Mouse (Mus musculus) layer of hippocampus, postnatal 25 days (tissue): ENCODE data around the gene Msi2. TPM values are rescaled to one million over a fixed set of nuclear protein-coding genes. Genes with fewer than 3 reads are reported as not detected.

Experiments
- DNase-seq, 2 experiments: peaks; one replicate each; pipeline ENCODE4 v3.0.0; 2022; ENCODE audit warnings: mixed read lengths in 2 of 2, low spot score in 1 of 2; ENCODE audit errors: extremely low spot score in 1 of 2
- total RNA-seq, 2 experiments: library from RNA; stranded (reverse); gene quantifications; 2 replicates each; pipeline ENCODE4 v1.2.3; 2021

Msi2 gene
- total RNA-seq, 2 experiments from 2014 or later: 89.4 to 90.0 TPM

DNA sequence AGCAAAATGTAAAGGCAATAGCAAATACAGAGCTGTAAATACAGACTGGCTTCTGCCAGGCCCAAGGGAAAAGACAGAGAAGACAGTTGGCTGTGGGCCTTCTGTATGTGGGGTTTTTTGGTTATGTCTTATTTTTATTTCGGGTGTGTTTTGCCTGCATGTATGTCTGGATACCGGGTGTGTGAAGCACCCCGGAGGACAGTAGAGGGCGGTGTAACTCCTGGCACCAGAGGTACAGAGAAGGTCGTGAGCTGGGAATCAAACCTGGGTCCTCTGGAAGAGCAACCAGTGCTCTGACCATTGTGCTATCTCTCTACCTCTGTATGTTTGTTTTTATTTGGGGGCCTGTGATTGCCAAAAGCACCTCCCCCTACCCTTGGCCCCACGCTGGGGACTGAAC is 288.6 kb downstream of the Msi2 start:
- no peak for DNase-seq

DNA sequence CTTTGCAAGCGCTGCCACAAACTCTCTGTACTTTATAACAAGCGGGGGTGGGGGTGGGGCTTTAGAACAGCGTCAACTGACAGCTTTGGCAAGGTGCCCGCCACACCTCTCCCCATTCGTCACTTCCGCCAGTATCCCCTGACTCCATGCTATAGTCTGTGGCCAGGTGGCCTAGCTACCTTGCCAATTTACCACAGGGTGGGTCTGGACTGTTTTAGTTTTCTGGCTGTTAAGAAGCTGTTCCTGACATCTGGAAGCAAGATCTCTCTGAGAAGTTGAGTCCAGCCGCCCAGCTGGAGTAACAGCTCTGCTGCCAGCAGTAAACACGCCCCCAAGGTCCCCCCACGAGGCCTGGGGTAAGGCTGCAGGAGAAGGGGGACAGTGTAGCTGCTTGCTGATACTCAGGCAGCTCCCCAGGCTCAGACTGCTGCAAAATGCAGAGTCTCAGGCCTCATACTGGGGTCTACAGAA is 292.6 kb downstream of the Msi2 start:
- DNase-seq: no peak

DNA sequence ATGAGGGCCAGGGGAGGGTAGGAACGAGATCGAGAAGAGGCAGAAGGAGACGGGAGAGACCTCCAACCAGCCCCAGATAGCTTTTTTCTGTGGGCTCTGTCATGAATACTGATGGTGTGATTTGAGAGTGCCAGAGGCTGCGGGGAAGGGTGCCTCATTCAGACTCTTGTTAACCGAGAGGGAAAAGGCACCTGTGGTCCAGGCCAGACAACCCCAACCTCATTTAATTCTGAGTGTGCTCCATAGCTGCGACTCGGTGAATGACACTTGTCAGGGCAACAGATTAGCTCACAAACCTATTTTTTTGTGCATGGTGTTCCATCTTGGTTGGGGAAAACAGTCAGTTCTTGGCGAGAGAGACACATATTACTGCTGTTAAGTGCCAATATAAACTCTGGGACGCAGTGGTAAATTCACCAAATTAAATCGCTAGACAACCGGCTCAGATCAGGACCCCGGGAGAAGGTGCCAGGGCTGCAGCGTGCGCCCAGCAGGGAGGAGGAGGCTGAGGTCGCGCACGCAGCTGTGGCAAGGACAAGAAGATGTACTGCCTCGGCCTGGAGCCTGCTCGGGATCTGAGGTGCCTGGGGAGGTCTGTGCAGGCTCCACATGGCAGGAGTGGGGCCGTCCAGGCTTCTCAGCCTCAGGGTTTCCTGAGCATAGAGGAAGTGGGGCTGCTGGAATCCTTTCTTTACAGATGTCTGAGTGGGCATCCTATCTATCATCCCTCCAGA is 294.1 kb downstream of the Msi2 start:
- DNase-seq: no peak

DNA sequence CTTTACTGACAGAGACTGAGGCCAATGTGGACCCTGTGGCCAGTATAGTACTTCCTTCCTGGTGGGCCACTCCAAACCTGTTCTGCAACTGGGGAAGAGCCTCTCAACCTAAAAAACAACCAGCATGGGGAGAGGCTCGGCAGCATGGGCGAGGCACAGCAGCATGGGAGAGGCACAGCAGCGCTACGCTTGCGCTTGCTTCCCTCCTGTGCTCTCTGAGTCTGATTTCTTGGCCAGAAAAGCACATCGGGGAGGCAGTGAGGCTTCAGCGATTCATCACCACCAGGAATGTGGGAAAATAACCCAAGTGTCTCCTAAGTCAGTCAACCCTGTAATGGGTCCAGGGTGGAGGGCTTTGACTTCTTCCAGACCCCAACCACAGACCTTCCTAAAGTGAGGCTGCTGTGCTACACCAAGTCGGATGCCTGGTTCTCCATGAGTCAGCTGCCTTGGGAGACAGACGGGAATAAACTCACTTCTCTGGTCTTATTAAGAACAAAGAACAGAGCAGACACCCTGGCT is 297.2 kb downstream of the Msi2 start:
- DNase-seq: no peak

DNA sequence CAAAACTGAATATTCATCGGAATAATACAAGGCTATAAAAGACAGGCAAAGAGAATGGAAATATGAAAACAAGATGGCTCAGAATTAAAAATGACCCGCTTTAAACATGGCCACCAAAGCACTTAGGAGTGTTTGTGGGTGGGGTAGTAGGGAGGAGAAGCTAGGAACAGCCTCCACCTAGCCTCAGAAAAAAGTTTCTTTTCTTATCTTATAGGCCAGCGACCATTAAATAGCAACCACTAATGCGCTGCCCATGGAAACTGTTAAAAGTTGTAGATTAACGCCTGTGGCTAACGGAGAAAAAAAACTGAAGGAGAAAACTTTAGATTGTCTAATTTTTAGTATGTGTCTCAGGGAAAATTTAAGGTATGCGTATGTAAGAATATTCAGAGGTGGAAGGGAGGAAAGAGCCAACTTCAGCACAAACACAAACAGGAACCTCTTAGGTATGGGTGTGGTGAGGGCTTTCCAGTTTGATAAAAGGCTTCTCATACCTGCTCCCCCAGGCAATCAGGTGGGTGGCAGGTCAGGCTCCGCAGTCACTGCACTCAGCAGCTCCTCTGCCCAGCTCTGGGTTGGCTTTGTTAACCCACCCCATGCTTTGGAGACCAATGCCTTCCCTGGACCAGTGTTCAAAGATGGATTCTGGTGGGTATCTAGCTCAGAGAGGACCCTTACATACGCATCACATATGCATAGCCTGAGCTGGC is 298.5 kb downstream of the Msi2 start:
- DNase-seq: no peak

DNA sequence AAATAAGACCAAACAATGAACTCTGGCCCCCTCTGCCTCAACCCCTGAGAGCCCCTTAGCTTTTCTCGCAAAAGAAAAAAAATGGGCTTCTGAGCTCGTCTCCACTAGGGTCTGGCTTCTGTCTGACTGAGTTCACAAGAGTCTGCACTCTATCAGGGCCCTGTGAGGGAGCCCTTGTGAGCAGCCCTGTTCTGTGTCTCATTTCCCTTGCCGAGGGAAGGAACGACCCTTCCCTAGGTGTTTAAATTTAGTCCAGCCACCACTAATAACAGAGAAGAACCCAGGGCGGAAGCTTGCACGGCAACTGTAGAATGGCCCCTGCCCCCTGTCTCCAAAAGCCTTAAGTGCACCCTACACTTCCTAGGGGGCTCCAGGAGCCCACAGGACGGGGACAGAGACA is 299.2 kb downstream of the Msi2 start:
- no peak for DNase-seq

DNA sequence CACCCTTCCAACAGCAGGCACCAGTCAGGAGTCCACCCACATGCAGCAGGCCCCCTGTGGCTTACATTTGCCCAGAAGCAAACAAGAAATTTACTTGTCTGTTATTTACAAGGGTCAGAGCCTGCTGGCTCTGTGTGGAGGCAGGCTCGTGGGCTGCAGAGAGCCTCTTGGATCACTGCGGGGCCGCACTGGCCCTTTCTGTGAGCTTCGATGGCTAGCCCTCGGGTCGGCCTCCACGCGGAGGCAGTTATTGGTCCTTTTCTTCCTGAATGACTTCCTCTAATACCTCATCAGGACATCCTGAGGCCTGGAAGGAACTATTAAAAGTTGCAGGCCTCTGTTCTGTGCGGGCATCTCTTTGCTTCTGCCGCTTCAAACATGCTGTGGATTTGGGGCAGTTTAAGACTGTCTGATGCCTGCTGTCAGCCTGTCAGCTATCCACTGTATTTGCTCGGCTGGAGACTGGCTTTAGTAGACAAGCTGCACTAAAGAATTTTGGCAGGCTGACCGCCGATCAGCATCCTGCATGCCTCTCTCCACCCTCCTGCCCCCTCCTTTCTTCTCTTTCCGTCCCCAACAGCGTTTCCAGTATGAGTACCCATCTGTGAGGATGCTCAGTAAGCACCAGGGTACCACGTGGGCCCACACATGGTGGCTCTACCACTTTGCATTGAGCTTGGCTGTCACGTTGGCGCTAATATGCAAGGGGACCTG is 304.0 kb downstream of the Msi2 start:
- no peak for DNase-seq

DNA sequence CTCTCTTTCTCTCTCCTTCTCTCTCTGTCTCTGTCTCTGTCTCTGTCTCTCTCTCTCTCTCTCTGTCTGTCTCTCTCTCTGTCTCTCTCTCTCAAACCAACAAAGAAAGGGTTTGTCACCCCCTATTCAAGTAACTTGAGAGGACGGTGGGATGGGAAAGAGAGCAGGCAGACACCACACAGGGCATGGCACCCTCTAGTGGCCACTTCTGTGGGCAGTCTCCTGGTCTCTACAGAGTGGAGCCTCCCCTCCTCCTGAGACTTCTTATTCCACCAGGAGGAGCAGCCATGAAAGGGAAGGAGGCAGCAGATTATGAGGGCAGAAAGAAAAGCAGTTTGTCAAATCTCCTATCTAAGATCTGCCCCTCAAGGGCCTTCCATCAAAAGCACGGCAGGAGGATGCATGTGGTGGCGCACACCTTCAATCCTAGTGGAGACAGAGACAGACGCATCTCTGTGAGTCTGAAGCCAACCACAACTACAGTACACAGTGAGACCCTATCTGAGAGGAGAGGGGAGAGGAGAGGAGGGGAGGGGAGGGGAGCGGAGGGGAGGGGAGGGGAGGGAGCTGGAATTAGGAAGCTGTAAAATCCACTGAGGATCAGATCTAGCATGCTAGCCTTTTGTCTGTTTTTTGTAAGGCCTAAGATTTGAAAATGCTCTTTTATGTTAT is 305.8 kb downstream of the Msi2 start:
- DNase-seq: peak; percentile 36 to 70

DNA sequence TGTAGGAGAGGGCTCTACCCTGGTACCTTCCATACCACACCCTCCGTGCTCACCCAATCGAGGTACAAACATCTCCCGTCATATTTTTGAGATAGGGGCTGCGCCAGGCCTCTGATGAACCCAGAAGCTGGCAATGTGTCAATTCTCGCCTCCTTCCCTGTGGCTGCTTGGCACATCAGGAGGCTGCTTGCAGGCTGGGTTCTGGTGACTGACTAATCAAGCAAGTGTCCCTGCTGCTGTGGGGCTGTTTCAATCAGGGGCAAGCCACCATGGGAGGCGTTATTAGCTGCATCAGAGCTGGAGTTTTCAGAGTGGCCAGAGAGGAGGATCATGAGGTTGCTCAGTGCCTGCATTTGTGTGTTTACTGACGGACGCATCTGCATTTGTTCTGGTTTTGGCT is 310.0 kb downstream of the Msi2 start:
- no peak for DNase-seq

DNA sequence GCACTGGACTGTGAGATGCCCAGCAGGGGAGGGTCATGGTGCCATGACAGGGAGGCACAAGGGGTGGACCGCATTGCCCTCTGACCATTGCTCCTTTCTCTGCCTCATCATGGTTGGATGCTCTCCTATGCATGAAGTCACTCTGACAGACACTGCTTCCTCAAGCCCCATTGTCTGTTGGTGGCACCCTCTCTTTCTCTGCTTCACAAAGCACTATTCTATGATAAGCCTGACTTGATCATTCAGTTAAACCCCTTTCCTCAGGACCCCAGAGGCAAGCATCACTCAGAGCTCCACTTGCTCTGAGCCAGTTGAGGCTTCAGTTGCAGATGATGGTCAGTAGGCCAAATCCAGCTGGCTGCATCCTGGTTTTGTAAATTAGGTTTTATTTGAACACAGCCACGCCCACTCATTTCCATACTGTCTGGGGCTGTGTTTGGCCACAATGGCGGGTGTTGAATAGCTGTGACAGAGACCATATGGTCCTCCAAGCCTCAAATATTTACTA is 311.9 kb downstream of the Msi2 start:
- DNase-seq: no peak

DNA sequence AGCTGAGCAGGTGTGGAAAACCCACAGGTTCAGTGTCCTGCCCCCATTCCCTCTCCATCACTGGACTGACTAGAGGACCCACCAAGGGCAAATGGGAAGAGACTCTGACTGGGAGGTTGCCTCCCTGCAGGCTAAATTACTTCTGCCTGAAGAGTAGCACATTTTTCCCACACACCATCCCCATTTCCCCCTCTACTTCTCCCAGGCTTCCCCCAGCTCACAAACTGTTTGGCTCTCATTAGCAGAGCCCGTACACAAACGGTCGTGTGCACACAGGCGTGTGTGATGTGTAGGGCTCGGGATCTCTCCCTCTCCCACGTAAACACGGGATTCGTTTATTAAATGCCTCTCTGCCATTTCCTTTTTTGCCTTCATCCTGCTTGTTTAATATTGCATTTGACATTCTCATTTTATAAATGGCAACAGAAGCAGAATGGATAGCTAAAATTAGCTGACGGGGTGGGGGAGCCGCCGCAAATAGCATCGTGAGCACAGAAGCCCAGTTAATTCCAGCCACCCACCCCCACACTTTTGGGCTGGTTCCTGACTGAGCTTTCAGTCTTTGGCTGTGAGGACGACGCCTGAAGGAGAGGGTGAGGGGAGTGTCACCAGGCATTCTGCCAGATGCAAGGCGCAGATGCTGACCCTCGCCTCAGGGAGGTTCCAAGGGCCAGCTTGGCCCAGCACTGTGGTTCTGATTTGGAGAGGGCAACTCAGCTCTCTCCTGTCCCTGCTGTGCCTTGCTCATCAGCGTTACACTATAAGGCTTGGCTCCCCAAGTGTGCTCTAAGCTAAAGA is 313.3 kb downstream of the Msi2 start:
- DNase-seq: peak; percentile 29 to 42

DNA sequence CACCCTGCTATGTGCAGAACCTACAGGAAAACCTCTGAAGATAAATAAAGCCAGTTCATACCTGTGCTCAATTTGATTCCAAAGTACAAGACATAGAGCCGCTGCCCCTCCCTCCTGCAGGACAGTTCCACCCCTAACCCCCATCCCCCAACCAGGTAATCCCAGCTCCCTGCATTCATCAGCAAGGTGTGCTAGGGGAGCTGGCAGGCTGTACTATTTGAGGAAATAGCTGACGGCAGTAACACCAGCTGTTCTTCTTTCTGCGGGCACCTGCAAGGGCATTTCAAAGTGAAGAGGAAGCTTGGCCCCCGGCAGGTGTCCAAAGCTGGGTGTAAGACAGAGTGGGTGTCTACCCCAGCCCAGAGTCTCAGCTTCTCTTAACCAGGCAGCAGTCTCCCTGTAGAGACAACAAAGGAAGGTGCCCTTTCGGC is 314.1 kb downstream of the Msi2 start:
- no peak for DNase-seq

DNA sequence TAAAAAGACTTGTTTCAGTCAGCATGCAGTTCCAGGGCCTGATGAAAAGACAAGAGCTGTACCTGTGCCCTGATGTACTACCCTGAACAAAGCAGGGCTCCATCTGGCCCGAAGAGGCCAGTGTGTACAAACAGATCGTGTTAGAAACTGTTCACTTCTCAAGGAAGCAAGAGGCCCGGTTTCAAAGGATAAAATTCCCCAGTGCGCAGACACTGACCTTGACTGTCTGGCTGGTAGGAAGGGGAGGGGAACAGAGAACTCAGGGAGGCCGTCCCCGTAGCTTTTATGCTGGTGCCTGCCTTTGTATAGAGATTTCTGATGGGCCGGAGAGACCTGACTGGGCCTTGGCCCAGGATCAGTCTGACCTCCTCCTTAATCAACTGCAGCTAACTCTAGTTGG is 316.0 kb downstream of the Msi2 start:
- DNase-seq: no peak

DNA sequence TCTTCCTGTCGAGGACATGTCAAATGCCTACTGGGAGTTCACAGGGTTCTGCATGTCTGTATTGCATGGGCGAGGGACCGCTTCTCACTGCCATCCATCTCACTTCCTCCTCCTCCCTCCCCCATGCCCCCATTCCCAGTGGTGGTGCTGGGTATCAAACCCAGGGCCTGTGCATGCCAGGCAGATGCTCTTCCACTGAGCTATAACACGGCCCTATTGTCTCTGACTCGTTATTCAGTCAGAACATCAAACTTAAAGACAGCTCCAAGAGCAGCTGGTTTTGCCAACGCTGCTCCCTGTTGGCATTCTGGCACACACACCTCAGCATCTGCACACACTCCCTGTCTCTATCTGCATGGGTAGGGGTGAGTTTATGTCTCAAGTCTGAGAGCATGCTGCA is 317.0 kb downstream of the Msi2 start:
- DNase-seq: no peak

DNA sequence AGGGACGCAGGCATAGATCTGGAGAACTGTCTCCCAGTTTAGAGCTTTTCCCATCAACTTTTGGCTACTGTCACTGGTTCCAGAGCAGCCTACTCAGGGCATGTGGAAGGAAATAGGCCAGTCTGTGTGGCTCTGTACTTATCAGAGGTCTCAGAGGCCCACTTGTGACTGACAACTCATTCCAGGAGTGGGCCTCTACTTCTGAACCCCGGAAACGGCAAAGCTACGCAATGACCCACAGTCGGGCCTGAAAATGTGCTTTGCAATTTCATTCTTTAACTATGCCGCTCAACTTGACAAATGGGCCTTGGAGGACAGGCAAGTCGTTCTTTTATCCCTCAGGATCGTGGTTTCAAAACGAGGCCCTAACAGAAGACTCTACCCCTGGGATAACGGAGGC is 317.4 kb downstream of the Msi2 start:
- DNase-seq: no peak

DNA sequence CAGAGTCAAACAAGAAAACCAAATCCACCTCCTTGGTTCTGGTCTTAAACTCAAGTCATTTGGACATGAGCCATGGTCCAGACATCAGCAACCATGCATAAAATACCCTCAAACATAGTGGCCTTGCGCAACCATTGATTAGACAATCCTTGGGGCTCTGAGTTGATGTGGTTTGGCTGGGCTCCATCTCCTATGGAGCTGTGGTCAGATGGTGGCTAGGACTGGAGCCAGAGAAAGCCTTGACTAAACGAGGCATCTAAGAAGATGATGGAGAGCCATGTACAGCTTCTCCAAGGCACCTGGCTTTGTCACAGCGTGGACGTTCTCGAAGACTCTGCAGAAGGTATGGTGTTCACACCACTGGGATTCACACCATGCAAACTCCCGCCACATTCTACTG is 318.1 kb downstream of the Msi2 start:
- DNase-seq: no peak

DNA sequence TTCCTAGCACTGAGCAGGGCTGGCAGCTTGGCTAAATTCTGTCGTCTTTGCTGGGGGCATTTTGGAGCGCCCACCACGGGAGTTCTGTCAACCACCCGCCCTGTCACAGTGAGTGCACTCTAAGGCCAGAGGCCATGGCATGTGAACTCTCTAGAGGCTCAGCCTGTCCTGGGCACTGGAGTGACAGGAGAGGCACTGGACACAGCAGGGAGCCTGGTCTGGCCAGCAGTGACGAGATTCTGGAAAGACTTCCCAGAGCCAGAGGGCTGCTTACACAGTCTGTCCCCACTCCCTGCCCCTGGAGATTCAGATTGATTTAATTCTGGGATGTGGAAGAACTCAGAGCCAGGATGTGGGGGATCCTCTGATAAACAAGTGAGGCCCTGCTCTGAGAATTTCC is 318.9 kb downstream of the Msi2 start:
- no peak for DNase-seq

DNA sequence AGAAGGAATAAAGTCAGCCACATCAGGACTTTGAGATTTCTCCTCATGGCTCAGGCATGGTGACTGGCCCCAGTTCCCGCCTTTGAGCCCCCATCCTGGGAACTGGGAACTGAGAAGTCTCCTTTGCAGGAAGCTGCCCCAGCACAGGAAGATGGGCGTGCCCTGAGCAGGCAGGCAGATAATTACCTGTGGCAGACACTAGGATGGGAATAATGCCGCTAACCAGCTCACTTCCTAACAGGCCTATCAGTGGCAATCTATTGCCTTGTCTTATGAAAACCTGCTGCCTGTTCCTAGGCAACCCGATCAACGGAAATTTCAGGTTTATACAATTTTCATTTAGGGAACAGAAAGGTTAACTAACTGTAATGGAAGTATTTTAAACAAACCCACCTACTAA is 319.3 kb downstream of the Msi2 start:
- DNase-seq: no peak

DNA sequence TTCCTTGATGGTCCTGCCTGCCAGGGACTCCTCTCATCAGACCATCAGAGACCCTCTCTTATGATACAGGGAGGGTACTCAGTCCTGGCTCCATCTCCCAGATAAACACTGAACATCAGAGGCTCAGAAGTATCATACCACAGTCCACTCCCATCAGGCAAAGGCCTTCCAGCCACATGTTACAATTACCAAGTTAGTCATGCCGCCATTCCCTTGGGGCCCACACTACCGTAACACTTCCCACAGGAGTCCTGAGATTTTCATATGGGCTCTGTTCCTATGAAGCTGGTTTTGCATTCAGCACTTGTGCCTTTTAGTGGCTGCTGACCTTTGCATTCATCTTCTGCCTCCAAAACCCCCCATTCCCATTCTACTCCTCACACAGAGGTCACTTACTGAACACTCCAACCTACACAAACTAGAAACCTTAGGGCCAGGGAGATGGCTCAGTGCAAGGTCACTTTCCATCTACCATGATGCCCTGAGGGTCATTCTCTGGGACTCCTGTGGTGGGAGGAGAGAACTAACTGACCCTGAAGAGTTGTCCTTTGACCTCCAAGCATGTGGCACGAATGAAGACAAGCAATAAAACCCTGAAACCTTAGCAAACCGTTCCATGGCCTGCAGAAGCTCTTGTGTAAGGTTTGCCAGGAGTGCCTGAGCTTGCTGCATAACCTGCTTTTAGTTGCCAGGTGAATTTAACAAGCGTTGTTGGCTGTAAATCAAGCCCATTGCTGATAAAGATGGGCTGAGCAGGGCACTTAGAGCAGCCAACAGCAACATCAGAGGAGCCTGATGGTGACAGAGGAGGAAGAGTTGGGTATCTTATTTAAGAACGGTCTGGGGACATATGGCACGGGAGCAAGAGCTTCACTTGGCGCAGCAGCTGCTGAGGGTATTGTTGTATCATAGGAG is 323.0 kb downstream of the Msi2 start:
- DNase-seq: no peak
